Mouse (Mus musculus) gastrocnemius, postnatal 4 days (tissue): ENCODE data around the gene Zbtb34. TPM values are rescaled to one million over a fixed set of nuclear protein-coding genes. Genes with fewer than 3 reads are reported as not detected.
A peak's percentile ranks its signal among the peaks of the same experiment; 100 is the strongest.

Source experiments
- DNase-seq, 2 experiments: peaks; one replicate each; pipeline ENCODE4 v3.0.0; 2021 to 2022; ENCODE audit warnings: low spot score in 2 of 2, mixed read lengths in 2 of 2
- long read RNA-seq, 2 experiments: library from polyadenylated mRNA; stranded (forward); transcript quantifications; one replicate each; pipeline ENCODE4 v2.0.0; 2021
- total RNA-seq, 2 experiments: library from RNA; stranded (reverse); gene quantifications; 2 replicates each; pipeline ENCODE4 v1.2.3; 2021

The Zbtb34 gene
- total RNA-seq, result 10 to 100 TPM; 17.3 to 18.4 TPM
- long read RNA-seq, experiment 1, full-length matches to known transcripts, result 2 of 7 reads
- long read RNA-seq, experiment 1, partial matches to known transcripts, result 0 of 7 reads
- long read RNA-seq, experiment 1, other reads (novel, unspliced or antisense), result 5 of 7 reads
- long read RNA-seq, experiment 2, full-length matches to known transcripts, result 9 of 12 reads
- long read RNA-seq, experiment 2, partial matches to known transcripts, result 0 of 12 reads
- long read RNA-seq, experiment 2, other reads (novel, unspliced or antisense), result 3 of 12 reads

- peak; percentile 52 to 73 for DNase-seq
Observed at GRCm38 (mm10) chr2:33430771-33431699, at the start of gene Zbtb34. Gene Zbtb34 (minus strand): TSS chr2:33431324.

DNA sequence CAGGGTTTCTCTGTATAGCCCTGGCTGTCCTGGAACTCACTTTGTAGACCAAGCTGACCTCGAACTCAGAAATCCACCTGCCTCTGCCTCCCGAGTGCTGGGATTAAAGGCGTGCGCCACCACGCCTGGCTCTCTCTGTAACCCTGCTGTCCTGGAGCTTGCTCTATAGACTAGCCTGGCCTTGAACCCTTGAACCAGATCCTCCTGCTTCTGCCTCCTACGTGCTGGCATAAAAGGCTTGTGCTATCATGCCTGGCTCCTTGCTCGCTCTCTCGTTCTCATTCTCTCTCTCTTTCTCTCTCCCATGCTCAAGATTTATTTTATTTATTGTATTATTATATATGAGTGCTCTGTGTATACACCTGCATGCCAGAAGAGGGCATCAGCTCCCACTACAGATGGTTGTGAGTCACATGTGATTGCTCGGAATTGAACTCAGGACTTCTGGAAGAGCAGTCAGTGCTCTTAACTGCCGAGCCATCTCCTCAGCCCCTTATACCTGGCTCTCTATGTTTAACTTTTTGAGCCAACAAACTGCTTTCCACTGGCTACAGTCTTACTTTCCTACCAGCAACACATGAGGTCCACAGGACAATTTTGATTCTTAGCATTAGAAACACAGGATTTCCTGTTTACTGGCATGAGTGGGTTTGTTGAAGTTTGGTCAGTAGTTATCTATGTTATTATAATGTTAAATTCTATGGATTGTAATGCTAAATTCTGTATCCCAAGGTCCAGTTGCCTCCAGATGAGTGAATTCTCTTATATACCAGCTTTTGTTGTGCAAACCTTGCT is 47.0 kb upstream of the Zbtb34 start:
- DNase-seq, result no peak

DNA sequence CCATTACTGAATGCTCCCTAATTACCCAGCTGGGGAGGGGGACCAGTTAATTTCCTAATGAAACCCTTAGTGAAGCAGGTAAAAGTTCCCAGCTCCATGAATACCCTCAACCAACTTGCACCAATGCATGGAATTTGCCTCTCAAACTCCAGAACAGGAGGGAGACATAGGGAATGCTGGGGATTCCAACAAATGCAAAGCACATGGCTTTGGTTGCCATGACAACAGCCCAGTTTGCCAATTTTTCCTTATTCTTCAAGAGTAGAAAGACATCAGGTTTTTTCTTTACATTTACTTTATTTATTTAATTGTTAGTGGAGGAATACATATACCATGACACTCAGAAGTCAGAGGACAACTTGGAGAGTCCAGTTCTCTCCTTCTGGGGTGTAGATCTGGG is 44.8 kb upstream of the Zbtb34 start:
- no peak for DNase-seq

DNA sequence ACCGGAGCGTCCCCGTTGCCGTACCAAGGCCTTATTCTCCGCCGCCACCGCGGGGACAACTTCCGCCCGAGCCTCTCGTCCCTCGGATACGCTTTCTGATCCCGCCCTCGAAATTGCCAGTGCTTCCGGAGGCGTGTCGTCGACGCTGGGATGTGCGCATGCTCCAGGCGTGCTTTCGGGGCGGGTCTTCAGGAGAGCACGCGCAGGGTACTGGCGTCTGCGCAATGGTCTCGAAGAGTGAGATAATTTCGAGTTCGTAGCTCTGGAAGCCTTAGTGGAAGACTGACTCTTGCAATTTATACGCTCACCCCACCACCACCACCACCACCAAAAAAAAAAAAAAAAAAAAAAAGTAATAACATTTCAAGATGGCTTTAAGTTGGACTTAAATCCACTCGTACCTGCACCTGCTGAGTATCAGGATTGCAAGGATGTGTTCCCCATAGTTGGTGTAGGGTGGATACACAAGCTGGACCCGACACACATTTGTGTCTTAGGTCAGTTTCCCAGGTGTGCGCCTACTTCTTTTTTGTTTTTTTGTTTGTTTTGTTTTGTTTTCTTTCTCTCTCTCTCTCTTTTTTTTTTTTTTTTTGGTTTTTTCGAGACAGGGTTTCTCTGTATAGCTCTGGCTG is 37.5 kb upstream of the Zbtb34 start, which contains the start of gene Zbtb43:
Gene Zbtb43 (minus strand): TSS at position 94 of the 632 bp plus-strand sequence.
- DNase-seq, result peak; percentile 87 to 94

- no peak for DNase-seq
Observed at GRCm38 (mm10) chr2:33467546-33468465, 36.7 kb upstream of the Zbtb34 start.

DNA sequence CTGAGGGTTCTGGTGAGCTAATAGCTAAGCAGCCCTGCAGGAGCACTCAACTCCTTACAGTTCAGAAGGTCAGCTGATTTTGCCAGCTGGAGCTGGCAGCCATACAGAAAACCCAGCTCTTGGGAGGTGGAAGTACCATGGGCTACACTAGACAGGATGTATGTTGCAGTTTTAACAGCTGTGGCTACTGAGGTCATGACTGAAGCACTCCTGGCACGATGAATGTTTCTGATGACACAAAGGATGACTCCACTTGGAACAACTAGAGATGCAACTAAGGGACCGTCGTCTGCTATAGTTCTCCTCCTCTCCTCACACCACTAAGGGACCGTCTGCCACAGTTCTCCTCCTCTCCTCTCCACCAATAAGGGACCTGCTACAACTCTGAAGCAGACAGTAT is 34.8 kb upstream of the Zbtb34 start:
- DNase-seq, result no peak

DNA sequence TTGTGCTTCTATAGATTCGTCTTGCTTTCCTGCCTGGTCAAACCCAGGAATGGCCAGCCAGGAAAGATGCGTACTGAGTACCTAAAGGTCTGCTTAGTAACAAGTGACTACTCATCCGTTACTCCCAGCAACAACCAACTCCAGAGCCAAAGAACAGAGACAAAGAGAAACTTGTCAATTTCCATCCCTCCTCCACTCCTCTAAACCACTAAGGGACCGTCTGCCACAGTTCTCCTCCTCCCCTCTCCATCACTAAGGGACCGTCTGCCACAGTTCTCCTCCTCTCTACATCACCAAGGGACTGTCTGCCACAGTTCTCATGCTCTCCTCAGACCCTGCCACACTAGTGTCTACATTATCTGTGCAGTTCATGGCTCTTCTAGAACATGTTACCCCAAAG is 34.1 kb upstream of the Zbtb34 start:
- DNase-seq, result no peak

DNA sequence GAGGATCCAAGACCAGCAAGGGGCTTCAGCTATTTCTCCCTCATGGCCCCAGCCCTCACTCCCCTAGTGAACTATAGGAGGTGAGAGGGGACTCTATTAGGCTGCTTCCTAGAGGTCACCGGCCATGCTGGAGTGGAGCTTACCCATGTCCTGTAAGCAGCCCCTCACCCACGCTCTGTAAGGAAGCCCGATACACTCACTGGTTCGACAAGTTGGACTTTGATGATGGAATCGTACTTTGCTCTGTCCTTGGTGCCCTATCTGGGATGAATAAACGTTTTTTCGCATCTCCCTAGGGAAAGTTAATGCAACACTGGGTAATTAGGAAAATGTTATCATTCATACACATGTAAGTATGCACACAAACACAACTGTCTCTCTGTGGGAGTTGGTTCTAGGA is 30.9 kb upstream of the Zbtb34 start:
- DNase-seq, result no peak

DNA sequence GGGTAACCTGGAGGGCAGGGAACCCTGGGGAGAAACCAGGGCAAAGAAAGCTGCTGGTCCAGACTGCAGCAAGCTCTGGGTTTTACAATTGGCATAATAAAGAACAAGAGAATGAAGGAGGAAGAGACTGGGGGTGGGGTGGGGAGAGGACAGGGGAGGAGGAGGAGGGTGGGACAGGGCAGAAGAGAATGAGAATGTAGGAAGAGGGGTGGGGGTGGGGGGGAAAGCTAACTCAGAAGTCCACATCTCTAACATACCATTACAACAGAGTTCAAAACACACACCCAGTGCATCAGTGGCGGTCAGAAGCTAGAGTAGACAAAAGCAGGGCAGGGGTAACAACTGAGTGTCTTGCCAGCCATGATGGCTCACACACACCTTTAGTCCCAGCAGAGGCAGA is 29.9 kb upstream of the Zbtb34 start:
- DNase-seq, result no peak

DNA sequence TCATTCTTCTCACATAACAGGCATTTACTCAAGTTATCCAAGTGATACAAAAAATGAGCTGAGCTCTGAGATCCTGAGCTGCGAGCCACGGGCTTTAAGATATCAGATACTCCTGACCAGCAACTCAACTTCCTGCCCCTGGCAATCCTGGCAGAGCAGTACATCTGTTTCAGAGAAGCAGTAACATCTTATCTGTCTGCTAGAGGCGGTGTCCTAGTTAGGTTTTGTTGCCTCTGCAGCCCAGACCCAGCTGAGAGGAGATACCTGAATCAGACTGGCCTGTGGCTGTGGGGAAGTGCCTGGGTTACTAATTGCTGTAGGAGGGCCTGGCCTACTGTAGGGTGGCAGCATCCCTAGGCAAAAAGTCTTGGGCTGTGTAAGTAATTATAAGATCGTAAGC is 28.5 kb upstream of the Zbtb34 start:
- DNase-seq, result no peak

DNA sequence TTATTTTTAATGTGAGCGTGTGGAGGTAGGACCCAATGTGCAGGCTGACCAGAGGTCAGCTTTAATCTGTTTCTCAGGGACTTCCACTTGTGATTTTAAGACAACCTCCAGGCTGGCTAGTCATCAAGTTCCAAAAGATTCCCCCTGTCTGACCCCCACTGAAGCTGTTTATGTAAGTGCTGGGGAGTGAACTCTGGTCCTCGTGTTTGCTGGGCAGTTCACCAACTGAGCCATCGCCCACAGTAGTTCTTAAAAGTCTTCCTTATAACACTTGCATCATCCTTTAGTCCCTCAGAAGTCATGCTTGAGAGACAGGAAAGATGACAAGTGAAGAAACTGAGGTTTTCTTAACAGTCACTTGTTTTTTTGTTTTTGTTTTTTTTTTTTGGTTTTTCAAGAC is 25.6 kb upstream of the Zbtb34 start:
- DNase-seq, result no peak

DNA sequence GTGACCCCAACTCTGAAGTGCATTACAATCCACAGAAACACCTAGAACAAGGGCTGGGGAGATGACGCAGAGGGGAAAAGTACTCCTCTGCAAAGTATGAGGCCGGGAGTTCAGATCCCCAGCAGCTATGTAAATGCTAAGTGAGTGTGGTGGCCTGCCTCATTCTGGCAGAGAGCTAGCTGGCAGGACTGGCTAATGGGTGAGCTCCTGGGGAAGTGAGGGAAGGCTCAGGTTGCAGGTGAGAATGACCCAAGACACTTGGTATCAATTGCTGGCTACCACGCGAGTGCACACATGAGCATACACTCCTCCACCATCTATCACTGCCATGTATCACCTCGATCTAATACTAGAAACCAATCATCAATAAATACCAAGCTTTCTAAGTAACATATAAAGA is 25.1 kb upstream of the Zbtb34 start:
- no peak for DNase-seq

DNA sequence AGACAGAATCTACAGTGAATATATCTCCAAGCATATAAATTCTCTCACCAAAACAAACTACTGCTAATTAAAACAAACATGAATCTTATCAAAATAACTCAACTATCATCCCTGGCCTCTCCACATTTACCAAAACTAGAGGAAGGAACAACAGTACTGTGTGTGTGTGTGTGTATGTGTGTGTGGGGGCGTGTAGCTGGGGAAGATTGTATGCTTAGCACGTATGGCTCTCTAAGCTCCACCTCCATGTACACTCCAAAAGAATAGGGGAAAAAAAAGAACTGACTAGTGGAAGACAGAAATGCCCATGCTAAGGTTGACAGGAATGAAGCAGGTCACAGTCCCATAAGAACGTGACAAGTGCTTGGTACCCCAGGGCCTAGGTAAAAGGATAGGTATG is 24.2 kb upstream of the Zbtb34 start:
- no peak for DNase-seq

DNA sequence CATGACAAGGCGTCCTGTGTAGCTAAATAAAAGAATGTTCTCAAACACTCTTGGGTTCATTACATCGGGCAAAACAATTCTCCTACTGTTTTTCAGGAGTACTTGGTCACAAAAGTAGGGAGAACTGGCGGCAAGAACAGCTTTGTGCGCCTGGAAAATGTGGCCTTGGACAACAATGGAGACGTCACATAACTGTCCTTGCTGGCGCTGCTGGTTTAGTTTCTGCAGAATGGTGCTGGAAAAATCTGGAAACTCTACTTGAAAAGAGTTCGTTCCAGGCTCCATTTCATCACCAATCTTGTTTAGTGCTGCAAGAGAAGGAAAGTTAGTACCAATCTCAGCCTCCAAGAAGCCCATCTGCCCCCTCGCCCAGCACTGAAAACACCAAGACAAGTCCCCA is 23.7 kb upstream of the Zbtb34 start:
- no peak for DNase-seq

DNA sequence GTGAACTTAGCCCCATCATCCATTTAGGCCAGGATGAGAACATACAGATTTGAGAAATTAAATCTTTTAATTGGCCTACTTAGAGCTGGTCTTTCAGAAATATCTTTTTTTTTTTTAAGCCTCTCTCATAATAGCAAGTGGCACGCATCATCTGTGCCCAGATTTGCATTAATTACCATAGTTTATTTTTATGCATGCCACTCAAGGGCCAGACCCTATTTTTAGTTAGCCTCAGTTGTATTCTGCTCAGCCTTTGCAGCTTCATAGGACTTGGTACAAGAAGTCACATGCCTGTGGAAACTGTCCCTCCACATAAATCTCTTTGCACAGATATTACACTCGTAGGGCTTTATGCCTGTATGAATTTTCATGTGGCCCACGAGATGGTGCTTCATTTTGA is 22.4 kb upstream of the Zbtb34 start:
- no peak for DNase-seq

DNA sequence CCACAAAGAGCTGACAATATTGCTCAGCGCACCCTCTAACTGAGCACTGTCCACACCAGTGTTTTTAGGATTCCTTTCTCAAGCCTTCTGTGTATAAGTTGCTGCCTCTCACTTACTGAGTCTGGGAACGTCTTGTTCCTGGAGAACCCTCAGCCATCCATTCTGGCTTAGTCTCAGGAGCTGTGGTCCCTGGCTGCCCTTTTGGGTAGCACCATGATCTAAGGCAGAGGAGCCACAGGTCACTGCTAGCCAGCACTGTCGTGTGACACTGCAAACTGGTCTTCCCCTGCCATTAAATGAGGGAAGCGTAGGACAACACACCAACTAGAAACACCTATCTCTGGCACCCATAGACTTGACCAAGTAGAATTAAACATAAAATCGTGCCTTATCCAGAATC is 21.6 kb upstream of the Zbtb34 start:
- no peak for DNase-seq

- no peak for DNase-seq
Observed at GRCm38 (mm10) chr2:33452140-33452539, 21.0 kb upstream of the Zbtb34 start.

GRCm38 (mm10) chr2:33451038-33451978 is 20.2 kb upstream of the Zbtb34 start:
- DNase-seq, result no peak
